Mouse (Mus musculus): ENCODE results near the gene Fam187b. TPM values are rescaled to one million over a fixed set of nuclear protein-coding genes. Genes with fewer than 3 reads are reported as not detected.

Gene Fam187b
- polyA plus RNA-seq, 1 experiment from 2014 or later = 10.4 TPM

DNA sequence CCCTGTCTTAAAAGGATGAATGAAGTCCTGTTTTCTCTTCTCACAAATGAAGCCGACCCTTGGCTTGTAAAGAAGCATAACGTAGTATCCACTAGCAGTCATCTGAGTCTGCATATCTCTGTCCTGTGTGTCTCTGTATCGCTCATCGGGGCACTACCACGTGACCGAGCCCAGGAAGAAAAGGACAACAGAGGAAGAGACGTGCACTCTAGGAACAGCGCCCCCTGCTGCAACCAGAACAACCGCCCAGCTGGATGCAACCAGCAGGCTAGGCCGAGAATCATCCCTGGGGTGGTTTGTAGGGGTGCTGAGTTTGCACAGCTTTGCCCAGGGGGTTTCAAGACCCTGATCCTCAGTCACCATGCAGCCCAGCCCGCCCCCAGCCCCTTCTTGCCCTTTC lies 61.2 kb downstream of the Fam187b start:
- Histone ChIP-seq H3K9me3 (ENCODE audit: control insufficient read depth) (no peaks in the 10 kb centered on the region), H3K4me3 (ENCODE audit: low read depth, low read length) (no peak overlapping the region), H3K36me3 (ENCODE audit: control insufficient read depth, insufficient read depth) (no peaks in the 10 kb centered on the region), H3K9ac (ENCODE audit: low read depth, low read length) (no peak overlapping the region), H3K4me2 (replicated peaks; ENCODE audit: low read depth) (no peak overlapping the region), H3K27me3 (replicated peaks; ENCODE audit: control insufficient read depth, insufficient read depth, low read length) (no peaks in the 10 kb centered on the region), H3K27ac (ENCODE audit: low read depth, low read length) (no peak overlapping the region), H3K4me1 (replicated peaks; ENCODE audit: control insufficient read depth, insufficient read depth, low read length) (no peaks in the 10 kb centered on the region)
- 0 out of 2 replicates have a peak, but pooled peaks have one; percentile 31 for ATAC-seq
- peak; percentile 58 for TF ChIP-seq CTCF (IDR thresholded peaks at IDR 0.05; ENCODE audit: low read depth)
- WGBS = 60% methylated on average over 11 of the region's 11 CpGs

DNA sequence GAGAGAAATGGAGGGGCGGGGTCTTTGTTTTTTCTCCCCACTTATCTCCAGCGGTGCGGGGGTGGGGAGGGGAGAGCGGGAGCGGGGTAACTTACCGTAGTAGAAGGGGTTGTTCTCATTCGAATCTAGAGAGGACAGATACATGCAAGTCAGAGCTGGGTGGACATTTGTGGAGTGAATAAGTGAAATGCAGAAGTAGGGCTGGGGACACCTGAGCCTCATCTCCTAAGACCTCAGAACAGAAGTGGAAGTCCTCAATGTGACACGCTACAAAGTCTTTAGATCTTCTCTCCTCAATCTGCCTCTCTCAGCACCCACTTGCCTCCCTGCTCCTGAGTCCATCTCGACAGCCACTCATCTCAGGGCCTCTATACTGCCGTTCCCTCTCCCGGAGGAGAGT lies 61.7 kb downstream of the Fam187b start:
- no peaks in the 10 kb centered on the region for H3K27me3 ChIP-seq (replicated peaks; ENCODE audit: control insufficient read depth, insufficient read depth, low read length)
- H3K36me3 ChIP-seq (ENCODE audit: control insufficient read depth, insufficient read depth) = no peaks in the 10 kb centered on the region
- TF ChIP-seq CTCF (IDR thresholded peaks at IDR 0.05; ENCODE audit: low read depth) = no peak
- no peaks in the 10 kb centered on the region for H3K4me1 ChIP-seq (replicated peaks; ENCODE audit: control insufficient read depth, insufficient read depth, low read length)
- no peak overlapping the region for H3K4me3 ChIP-seq (ENCODE audit: low read depth, low read length)
- no peak overlapping the region for H3K4me2 ChIP-seq (replicated peaks; ENCODE audit: low read depth)
- no peaks in the 10 kb centered on the region for H3K9me3 ChIP-seq (ENCODE audit: control insufficient read depth)
- no peak overlapping the region for H3K27ac ChIP-seq (ENCODE audit: low read depth, low read length)
- no peak overlapping the region for H3K9ac ChIP-seq (ENCODE audit: low read depth, low read length)
- 75% methylated on average over 11 of the region's 11 CpGs for WGBS
- no peak for ATAC-seq

DNA sequence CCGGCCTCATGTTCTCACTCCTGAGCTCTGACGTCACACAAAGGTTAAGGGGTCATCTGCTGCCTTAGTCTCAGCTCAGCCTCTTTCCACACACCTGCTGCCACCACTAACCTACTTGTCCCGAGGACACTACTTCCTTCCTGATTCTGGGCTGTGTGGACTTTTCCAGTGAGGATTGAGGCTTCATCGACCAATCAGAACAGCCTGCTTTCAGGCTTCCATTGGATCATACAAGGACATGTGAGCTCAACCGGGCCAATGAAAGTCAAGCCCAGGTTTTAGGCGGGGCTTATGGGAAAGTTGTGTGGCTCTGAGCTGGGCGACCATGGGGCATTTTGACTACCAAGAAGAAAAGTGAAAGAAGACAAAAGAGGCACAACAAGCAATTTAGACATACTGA lies 63.3 kb downstream of the Fam187b start:
- Histone ChIP-seq H3K4me3 (ENCODE audit: low read depth, low read length) (no peak overlapping the region), H3K9ac (ENCODE audit: low read depth, low read length) (no peak overlapping the region), H3K36me3 (ENCODE audit: control insufficient read depth, insufficient read depth) (no peaks in the 10 kb centered on the region), H3K4me1 (replicated peaks; ENCODE audit: control insufficient read depth, insufficient read depth, low read length) (no peaks in the 10 kb centered on the region), H3K9me3 (ENCODE audit: control insufficient read depth) (no peaks in the 10 kb centered on the region), H3K27me3 (replicated peaks; ENCODE audit: control insufficient read depth, insufficient read depth, low read length) (peaks cover under 1% of the 10 kb centered on the region; the same call in 1 of the 2 replicates), H3K4me2 (replicated peaks; ENCODE audit: low read depth) (no peak overlapping the region), H3K27ac (ENCODE audit: low read depth, low read length) (no peak overlapping the region)
- 81% methylated on average over 7 of the region's 7 CpGs for WGBS
- no peak for TF ChIP-seq CTCF (IDR thresholded peaks at IDR 0.05; ENCODE audit: low read depth)
- ATAC-seq = no peak

DNA sequence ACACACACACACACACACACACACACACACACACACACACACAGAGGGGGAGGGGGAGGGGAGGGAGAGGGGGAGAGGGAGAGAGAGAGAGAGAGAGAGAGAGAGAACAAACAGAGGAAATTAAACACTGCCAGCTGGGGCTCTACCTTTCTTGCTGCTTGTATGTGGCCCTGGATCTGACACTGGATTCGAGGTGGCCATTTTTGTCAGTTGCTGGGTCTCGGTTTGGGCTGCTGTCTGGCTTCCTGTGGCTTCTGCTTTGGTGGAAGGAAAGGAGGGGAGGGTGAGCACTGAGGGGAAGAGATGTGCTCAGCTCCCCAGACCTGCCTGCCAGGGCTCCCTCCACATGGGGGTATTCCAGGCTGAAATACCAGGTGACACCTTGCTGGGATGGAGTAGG lies 64.1 kb downstream of the Fam187b start:
- no peak overlapping the region for H3K4me2 ChIP-seq (replicated peaks; ENCODE audit: low read depth)
- H3K4me3 ChIP-seq (ENCODE audit: low read depth, low read length) = no peak overlapping the region
- H3K27me3 ChIP-seq (replicated peaks; ENCODE audit: control insufficient read depth, insufficient read depth, low read length) = peaks cover 8% of the 10 kb centered on the region
- no peak for TF ChIP-seq CTCF (IDR thresholded peaks at IDR 0.05; ENCODE audit: low read depth)
- 72% methylated on average over 2 of the region's 2 CpGs for WGBS
- H3K9ac ChIP-seq (ENCODE audit: low read depth, low read length) = no peak overlapping the region
- H3K27ac ChIP-seq (ENCODE audit: low read depth, low read length) = no peak overlapping the region
- H3K9me3 ChIP-seq (ENCODE audit: control insufficient read depth) = no peaks in the 10 kb centered on the region
- ATAC-seq = no peak
- H3K36me3 ChIP-seq (ENCODE audit: control insufficient read depth, insufficient read depth) = no peaks in the 10 kb centered on the region
- H3K4me1 ChIP-seq (replicated peaks; ENCODE audit: control insufficient read depth, insufficient read depth, low read length) = no peaks in the 10 kb centered on the region

DNA sequence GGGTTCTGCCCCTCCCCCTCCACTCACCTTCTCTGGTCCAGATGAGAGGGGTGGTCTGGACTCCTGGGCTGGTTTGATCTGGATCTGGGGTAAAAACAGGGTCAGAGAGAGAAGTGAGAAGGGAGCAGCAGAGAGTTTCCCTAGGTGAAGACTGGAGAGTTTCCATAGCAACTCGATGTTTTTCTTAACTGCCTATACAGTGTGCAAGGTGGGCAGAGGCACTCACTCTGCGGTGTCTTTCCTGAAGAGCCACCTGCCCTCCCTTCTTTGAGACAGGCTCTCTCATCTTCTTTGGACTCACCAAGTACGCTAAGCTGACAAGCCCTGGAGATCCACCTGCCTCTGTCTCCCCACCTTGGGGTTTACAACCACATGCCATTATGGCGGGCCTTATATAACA lies 65.4 kb downstream of the Fam187b start:
- H3K27ac ChIP-seq (ENCODE audit: low read depth, low read length) = no peak overlapping the region
- WGBS = 86% methylated on average over 4 of the region's 4 CpGs
- ATAC-seq = no peak

More for the DNA sequence above, 65.4 kb downstream of the Fam187b start:
- Histone ChIP-seq H3K36me3 (ENCODE audit: control insufficient read depth, insufficient read depth) (no peaks in the 10 kb centered on the region), H3K4me1 (replicated peaks; ENCODE audit: control insufficient read depth, insufficient read depth, low read length) (no peaks in the 10 kb centered on the region), H3K27me3 (replicated peaks; ENCODE audit: control insufficient read depth, insufficient read depth, low read length) (peaks cover 13% of the 10 kb centered on the region), H3K9ac (ENCODE audit: low read depth, low read length) (no peak overlapping the region), H3K9me3 (ENCODE audit: control insufficient read depth) (no peaks in the 10 kb centered on the region), H3K4me2 (replicated peaks; ENCODE audit: low read depth) (no peak overlapping the region), H3K4me3 (ENCODE audit: low read depth, low read length) (no peak overlapping the region)
- no peak for TF ChIP-seq CTCF (IDR thresholded peaks at IDR 0.05; ENCODE audit: low read depth)

Other genes with a start within 250 kb of the Fam187b start
- gene Tmem147, start 244.2 kb upstream of the Fam187b start, polyA plus RNA-seq (2015; fragmentation: Nextera tagmentation; extraction: Ambion mirVana) = 158 and 161 TPM in 2 replicates
- not detected in 2 replicates for gene Gapdhs, start 230.1 kb upstream of the Fam187b start, polyA plus RNA-seq (2015; fragmentation: Nextera tagmentation; extraction: Ambion mirVana)
- 2.7 and 2.9 TPM in 2 replicates for gene Sbsn, start 222.3 kb upstream of the Fam187b start, polyA plus RNA-seq (2015; fragmentation: Nextera tagmentation; extraction: Ambion mirVana)
- gene Dmkn, start 210.0 kb upstream of the Fam187b start, polyA plus RNA-seq (2015; fragmentation: Nextera tagmentation; extraction: Ambion mirVana) = 27.8 and 28.2 TPM in 2 replicates
- 4.1 and 4.8 TPM in 2 replicates for gene Krtdap, start 185.9 kb upstream of the Fam187b start, polyA plus RNA-seq (2015; fragmentation: Nextera tagmentation; extraction: Ambion mirVana)
- gene Ffar2, start 150.0 kb upstream of the Fam187b start, polyA plus RNA-seq (2015; fragmentation: Nextera tagmentation; extraction: Ambion mirVana) = 12.5 and 12.6 TPM in 2 replicates
- gene Ffar3, start 117.6 kb upstream of the Fam187b start, polyA plus RNA-seq (2015; fragmentation: Nextera tagmentation; extraction: Ambion mirVana) = 0.21 and 0.47 TPM in 2 replicates
- gene Ffar1, start 112.2 kb upstream of the Fam187b start, polyA plus RNA-seq (2015; fragmentation: Nextera tagmentation; extraction: Ambion mirVana) = 0.13 and 0.21 TPM in 2 replicates
- 0.27 and 0.51 TPM in 2 replicates for gene Cd22, start 93.4 kb upstream of the Fam187b start, polyA plus RNA-seq (2015; fragmentation: Nextera tagmentation; extraction: Ambion mirVana)
- 0.18 and 0.31 TPM in 2 replicates for gene Mag, start 58.9 kb upstream of the Fam187b start, polyA plus RNA-seq (2015; fragmentation: Nextera tagmentation; extraction: Ambion mirVana)
- gene Hamp2, start 49.1 kb upstream of the Fam187b start, polyA plus RNA-seq (2015; fragmentation: Nextera tagmentation; extraction: Ambion mirVana) = not detected in 2 replicates
- 0.43 TPM in 1 of 2 replicates, not detected in the other for gene Hamp, start 29.8 kb upstream of the Fam187b start, polyA plus RNA-seq (2015; fragmentation: Nextera tagmentation; extraction: Ambion mirVana)
- 13.3 and 15.0 TPM in 2 replicates for gene Usf2, start 17.0 kb upstream of the Fam187b start, polyA plus RNA-seq (2015; fragmentation: Nextera tagmentation; extraction: Ambion mirVana)
- gene Lsr, start 326 bp upstream of the Fam187b start, polyA plus RNA-seq (2015; fragmentation: Nextera tagmentation; extraction: Ambion mirVana) = 110 and 118 TPM in 2 replicates
- 18.2 and 19.3 TPM in 2 replicates for gene Fxyd5, start 68.7 kb downstream of the Fam187b start, polyA plus RNA-seq (2015; fragmentation: Nextera tagmentation; extraction: Ambion mirVana)
- gene Fxyd7, start 77.7 kb downstream of the Fam187b start, polyA plus RNA-seq (2015; fragmentation: Nextera tagmentation; extraction: Ambion mirVana) = 15.2 and 16.2 TPM in 2 replicates
- gene Fxyd1, start 83.4 kb downstream of the Fam187b start, polyA plus RNA-seq (2015; fragmentation: Nextera tagmentation; extraction: Ambion mirVana) = 78.9 and 83.1 TPM in 2 replicates
- 0.70 and 0.78 TPM in 2 replicates for gene Lgi4, start 85.6 kb downstream of the Fam187b start, polyA plus RNA-seq (2015; fragmentation: Nextera tagmentation; extraction: Ambion mirVana)
- gene Fxyd3, start 102.9 kb downstream of the Fam187b start, polyA plus RNA-seq (2015; fragmentation: Nextera tagmentation; extraction: Ambion mirVana) = 40.4 and 48.0 TPM in 2 replicates
- 21.2 and 28.3 TPM in 2 replicates for gene Hpn, start 141.5 kb downstream of the Fam187b start, polyA plus RNA-seq (2015; fragmentation: Nextera tagmentation; extraction: Ambion mirVana)
- 2.7 and 3.3 TPM in 2 replicates for gene Scn1b, start 153.2 kb downstream of the Fam187b start, polyA plus RNA-seq (2015; fragmentation: Nextera tagmentation; extraction: Ambion mirVana)
- gene Gramd1a, start 182.1 kb downstream of the Fam187b start, polyA plus RNA-seq (2015; fragmentation: Nextera tagmentation; extraction: Ambion mirVana) = 10.3 and 12.4 TPM in 2 replicates

All from intestine, postnatal 0 days (tissue).